Mouse (Mus musculus): Measurements from ENCODE around the gene Ptges2. TPM values are rescaled to one million over a fixed set of nuclear protein-coding genes. Genes with fewer than 3 reads are reported as not detected.

The Ptges2 gene
- 11.4 TPM for polyA plus RNA-seq (2017; shearing (Covaris generic))

DNA sequence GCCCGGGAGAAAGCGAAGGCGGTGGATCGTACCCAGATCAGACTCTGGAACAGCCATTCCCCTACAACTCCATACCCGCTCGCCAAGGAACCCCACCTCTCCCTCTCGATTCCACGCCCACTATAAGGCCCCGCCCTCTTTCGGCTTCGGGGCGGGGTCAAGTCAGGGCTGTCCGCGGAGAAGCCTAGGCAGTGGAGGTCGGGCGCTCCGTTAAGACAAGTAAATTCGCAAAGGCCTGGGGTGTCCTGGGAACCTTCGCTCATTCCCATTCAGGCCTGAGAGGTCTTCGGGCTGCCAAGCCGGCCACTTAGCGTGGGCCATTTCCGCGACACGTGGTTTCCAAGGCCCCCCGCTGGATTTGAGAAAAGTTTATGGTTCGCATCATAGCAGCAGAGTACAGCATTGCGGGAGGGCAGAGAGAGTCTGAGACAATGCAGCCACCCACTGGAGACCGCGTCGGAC lies at the start of gene Ptges2:
TSS of gene Ptges2 (plus strand) at position 413 of the 462 bp plus-strand sequence.

DNA sequence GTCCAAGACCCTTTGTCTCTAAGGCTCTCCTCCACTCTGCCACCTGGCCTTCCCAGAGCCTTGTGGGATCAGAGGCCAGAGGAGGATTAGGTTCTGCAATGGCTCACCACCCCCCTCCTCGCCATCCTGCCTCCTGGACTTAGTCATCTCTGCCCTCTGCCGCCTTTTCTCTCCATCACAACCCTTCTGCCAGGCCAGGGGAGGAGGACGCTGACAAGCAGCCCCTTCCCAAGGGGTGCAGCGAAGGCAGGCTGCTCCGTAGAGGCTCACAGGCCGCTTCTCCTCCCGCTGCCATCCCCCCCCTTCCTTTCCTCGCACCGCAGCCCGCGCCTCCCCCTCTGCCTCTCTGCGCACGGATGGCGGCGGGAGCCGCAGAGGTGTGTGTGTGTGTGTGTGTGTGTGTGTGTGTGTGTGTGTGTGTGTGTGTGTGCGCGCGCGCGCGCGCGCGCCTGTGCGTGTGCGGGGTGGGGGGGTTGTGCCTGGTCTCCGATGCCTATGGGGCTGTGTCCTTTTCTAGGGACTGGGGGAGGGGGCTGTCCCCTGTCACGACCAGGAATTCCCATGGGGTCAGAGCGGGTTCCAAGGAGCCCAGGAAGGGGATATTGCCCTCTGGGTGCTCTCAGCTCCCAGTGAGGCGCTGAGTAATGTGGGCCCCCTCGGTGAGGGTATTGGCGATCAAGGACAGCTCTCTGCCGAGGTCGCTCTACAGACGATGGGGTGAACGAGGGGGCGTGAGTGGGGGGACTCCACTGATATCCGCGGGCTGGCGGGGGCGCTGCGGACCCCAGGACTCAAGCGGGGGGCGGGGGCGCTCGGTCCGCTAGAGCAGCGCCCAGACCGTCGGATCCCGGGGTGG lies 43.3 kb upstream of the Ptges2 start, which contains the start of gene Ciz1:
TSS of gene Ciz1 (plus strand) at position 177 of the 856 bp plus-strand sequence.

DNA sequence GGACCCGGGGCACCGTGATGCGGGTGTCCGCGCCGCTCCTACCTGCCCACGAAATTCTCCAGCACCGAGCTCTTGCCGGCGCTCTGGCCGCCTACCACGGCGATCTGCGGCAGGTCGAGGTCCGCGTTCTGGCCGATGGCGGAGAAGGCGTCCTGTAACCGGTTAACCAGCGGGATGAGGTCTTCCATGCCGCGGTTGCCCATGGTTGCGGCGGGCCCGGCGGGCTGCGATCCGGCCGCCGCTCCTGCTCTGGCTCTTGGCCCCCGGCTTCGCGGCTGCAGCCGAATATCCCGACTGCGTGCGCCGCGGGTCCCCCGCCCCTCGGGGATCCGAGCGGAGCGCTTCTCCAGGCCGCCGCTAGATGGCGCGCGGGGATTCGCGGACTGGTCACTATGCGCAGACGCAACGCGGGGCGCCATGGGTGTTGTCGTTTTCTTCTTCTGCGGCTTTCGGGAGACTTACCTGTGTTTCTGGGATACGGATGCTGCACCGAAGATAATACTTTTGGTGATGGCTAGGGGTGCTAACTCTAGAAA lies 42.6 kb upstream of the Ptges2 start, which contains the start of gene Dnm1:
TSS of gene Dnm1 (minus strand) at position 332 of the 536 bp plus-strand sequence.

DNA sequence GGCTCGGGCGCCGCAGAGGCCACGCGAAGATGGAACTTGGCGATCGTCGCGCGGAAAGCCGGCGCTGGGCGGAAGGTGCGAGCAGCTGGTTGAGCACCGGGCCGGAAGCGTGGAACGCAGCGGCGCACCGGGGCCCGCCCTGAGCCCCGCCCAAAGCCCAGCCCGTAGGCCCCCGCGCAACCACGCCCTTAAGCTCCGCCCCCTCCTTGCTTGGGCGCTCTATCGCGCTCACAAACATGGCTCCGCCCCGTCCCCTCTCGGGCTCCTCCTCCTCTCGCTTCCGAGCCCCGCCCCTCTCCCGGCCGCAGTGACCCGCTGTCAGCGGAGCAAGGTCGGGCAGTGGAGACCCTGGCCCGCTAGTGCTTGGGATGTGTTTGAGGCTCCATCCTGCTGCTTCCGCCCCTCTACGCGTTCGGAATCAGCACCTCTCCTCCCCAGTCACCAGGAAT lies 13.9 kb upstream of the Ptges2 start, which contains the start of gene 1110008P14Rik:
TSS of gene 1110008P14Rik (minus strand) at position 164 of the 449 bp plus-strand sequence.

DNA sequence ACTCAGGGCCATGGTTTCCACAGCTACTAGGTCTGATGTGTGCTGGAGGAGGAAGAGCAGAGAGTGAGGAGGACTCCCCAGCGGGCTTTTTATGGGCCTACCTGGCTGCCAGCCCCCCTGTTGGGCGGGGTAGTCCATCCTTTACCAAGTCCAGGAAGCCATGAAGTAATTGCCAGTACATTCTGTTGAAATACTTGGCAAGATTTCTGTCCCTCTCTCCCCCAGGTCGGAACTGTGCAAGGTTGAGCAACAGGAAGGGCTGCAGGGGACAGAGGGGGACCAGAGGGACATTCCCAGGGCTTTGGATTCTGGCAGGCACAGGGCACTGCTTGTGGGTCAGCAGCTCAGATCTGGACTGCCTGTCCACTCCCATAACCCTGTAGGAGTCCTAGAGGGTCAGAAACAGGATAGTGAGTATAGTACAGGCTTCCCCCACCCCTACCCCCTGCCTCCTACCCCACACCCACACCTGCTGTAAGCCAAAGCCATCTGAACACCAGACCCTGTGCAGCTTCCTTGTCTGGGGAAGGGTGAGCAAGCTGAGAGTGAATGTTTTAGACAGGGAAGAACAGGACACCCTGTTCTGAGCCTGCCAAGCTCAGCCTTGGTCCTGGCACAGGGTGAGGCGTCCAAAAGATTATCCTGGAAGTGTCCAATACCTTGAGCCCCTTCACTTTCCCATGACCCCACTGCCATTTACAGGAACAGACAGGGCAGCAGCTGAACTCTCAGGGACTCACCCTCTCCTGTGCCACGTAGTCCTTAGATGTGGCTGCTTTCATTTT lies 7.8 kb upstream of the Ptges2 start, which contains the start of gene Lcn2:
TSS of gene Lcn2 (minus strand) at position 547 of the 785 bp plus-strand sequence.

DNA sequence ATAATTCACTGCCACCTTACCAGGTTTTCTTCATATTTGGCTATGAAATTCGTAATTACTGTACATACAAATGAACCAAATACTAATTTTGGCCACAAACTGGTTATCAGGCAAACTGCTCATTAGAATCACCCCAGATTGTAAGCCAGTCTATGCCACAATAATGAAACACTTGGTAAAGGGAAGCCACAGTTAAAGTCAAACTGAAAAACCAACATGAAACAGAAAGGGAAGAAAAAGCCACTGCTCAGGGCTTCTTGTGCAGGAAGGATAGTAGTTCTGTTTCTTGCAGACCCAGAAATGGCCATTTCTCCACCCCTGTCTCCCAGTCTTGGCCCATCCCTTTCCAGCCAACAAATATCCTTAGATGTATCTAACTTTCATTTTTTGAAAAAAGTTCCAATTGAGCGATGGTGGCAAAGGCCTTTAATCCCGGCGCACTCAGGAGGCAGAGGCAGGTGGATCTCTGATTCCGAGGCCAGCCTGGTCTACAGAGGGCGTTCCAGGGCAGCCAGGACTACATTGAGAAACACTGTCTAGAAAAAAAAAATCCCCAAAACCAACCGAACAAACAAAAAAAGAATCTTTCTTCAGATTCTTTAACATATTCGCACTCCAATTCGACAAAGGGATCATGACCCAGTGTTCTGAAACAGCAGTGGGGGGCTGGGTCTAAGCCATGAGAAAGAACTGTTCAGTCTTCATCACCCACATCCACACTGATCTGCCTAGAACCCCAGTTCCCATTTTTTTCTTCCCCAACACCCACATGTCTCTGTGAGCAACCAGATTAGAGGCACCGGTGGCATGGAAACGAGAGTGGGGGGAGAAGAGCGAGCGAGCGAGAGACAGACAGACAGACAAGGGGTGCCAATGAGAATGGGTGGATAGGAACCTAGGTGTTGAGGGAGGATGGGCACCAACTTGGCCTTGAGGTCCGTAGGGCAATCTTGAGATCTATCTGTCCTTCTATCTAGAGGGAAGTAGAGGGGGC lies 54.4 kb downstream of the Ptges2 start, which contains the start of gene Naif1:
TSS of gene Naif1 (plus strand) at position 697 of the 994 bp plus-strand sequence.

DNA sequence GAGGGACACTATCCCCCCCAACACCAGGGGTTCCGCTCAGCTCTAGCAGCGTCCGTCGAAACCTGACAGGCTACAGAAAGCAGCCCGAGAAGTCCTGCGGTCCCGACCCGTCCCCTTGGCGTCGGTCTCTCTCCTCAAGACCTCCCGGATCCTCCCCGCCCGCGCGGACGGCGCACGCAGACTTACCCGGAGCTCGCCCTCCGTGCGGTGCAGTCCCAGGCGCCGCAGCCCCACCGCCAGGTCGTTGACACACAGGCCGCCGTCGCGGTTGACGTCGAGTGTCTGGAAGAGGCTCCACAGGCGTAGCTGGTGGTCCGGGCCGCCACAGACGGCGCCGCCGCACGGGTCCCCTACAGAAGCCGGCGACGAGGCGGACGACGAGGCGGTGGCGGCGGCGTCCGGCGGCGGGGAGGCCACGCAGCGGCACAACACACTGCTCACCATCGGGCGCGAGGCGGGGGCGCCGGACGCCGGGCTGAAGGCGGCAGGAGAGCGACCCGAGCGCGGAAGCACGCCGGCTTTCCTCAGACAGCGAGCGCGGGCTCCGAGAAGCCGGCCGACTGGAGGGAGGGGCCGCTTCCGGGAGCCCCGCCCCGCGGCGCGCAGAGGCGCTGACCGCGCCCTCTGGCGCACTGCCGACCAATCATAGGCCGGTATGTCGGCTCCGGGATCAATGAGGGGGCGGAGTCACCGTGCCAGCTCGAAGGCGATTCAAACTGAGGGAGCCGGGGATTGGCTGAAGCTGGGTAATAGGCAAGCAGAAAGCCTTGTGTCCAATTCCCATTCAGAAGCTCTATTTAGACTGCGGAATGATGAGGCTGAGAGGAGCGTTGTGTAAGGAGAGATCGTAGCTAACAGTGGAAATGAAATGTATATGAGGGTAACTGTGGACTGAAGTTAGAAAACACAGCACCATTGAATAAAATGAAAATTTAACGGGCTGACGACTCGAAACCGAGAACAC lies 55.5 kb downstream of the Ptges2 start, which contains the start of gene Slc25a25:
TSS of gene Slc25a25 (minus strand) at position 565 of the 964 bp plus-strand sequence.

Other genes with a start within 250 kb of the Ptges2 start
- 69.4 TPM for gene Prrc2b, start 244.8 kb upstream of the Ptges2 start, polyA plus RNA-seq (2017; shearing (Covaris generic))
- gene Pomt1, start 159.3 kb upstream of the Ptges2 start, polyA plus RNA-seq (2017; shearing (Covaris generic)), result 4.0 TPM
- 73.0 TPM for gene Uck1, start 135.7 kb upstream of the Ptges2 start, polyA plus RNA-seq (2017; shearing (Covaris generic))
- 31.9 TPM for gene Golga2, start 108.5 kb upstream of the Ptges2 start, polyA plus RNA-seq (2017; shearing (Covaris generic))
- gene Swi5, start 107.8 kb upstream of the Ptges2 start, polyA plus RNA-seq (2017; shearing (Covaris generic)), result 170 TPM
- 118 TPM for gene Ciz1, start 43.6 kb upstream of the Ptges2 start, polyA plus RNA-seq (2017; shearing (Covaris generic))
- not detected for gene Dnm1, start 42.6 kb upstream of the Ptges2 start, polyA plus RNA-seq (2017; shearing (Covaris generic))
- gene 1110008P14Rik, start 14.0 kb upstream of the Ptges2 start, polyA plus RNA-seq (2017; shearing (Covaris generic)), result 43.5 TPM
- gene Lcn2, start 7.6 kb upstream of the Ptges2 start, polyA plus RNA-seq (2017; shearing (Covaris generic)), result not detected
- 6.4 TPM for gene Naif1, start 54.6 kb downstream of the Ptges2 start, polyA plus RNA-seq (2017; shearing (Covaris generic))
- gene Slc25a25, start 55.5 kb downstream of the Ptges2 start, polyA plus RNA-seq (2017; shearing (Covaris generic)), result 41.6 TPM
- 148 TPM for gene Fam102a, start 139.4 kb downstream of the Ptges2 start, polyA plus RNA-seq (2017; shearing (Covaris generic))
- gene Dpm2, start 175.0 kb downstream of the Ptges2 start, polyA plus RNA-seq (2017; shearing (Covaris generic)), result 68.5 TPM
- not detected for gene Pip5kl1, start 178.9 kb downstream of the Ptges2 start, polyA plus RNA-seq (2017; shearing (Covaris generic))
- not detected for gene 9430097D07Rik, start 179.8 kb downstream of the Ptges2 start, polyA plus RNA-seq (2017; shearing (Covaris generic))
- 25.4 TPM for gene St6galnac4, start 191.2 kb downstream of the Ptges2 start, polyA plus RNA-seq (2017; shearing (Covaris generic))
- gene St6galnac6, start 203.8 kb downstream of the Ptges2 start, polyA plus RNA-seq (2017; shearing (Covaris generic)), result 2.7 TPM
- not detected for gene Ak1, start 225.9 kb downstream of the Ptges2 start, polyA plus RNA-seq (2017; shearing (Covaris generic))